Mouse (Mus musculus): ENCODE measurements at regions not wholly inside any gene's neighbourhood (a gene's known extent, or its start where the extent isn't known, plus 50 kb on each side); places are given as distances from the start of the nearest gene placed in this dataset.

- Histone ChIP-seq H3K4me2 (replicated peaks; ENCODE audit: low read depth, low read length) (no peak overlapping the region), H3K9ac (replicated peaks; ENCODE audit: low read depth, low read length) (no peak overlapping the region)
- 86% methylated on average over 7 of the region's 7 CpGs for WGBS
These were observed 444.8 kb downstream of the Basp1 start for GRCm38 (mm10) chr15:24968636-24969317.

DNA sequence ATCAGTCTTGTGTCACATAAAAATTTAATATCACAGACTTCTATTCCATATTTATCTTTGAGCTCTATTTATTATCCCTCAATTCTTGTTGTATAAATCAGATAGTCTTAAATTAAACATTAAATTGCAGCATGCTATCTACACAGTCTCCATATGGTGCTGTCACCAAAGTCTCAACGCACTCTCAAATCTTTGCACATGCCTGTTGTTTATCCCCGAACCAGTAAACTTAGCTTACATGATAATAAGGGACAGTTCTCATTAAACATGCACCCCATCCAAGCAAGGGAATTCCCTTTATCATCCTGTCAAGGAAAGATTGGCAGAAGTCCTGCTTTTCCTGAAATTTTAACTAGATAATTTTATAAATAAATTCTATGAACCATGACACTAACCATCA is 483.8 kb downstream of the Basp1 start:
- Histone ChIP-seq H3K9ac (replicated peaks; ENCODE audit: low read depth, low read length) (no peak overlapping the region), H3K4me1 (ENCODE audit: control insufficient read depth, insufficient read depth, low read length) (no peaks in the 10 kb centered on the region), H3K9me3 (ENCODE audit: control insufficient read depth, low read depth, low read length) (no peaks in the 10 kb centered on the region), H3K36me3 (ENCODE audit: control insufficient read depth, insufficient read depth, low read length) (no peaks in the 10 kb centered on the region), H3K4me2 (replicated peaks; ENCODE audit: low read depth, low read length) (no peak overlapping the region), H3K4me3 (ENCODE audit: low read depth, low read length) (no peak overlapping the region), H3K27me3 (ENCODE audit: control insufficient read depth, insufficient read depth, low read length) (no peaks in the 10 kb centered on the region), H3K27ac (ENCODE audit: low read length) (no peak overlapping the region)
- no peak for ATAC-seq (ENCODE audit: insufficient number of reproducible peaks, insufficient read depth, low FRiP score, low read depth)
- WGBS: 74% methylated on average over 2 of the region's 2 CpGs

More at GRCm38 (mm10) chr15:24968636-24969317, 444.8 kb downstream of the Basp1 start:
- no peaks in the 10 kb centered on the region for H3K9me3 ChIP-seq (ENCODE audit: control insufficient read depth, low read depth, low read length)
- H3K4me3 ChIP-seq (ENCODE audit: low read depth, low read length): no peak overlapping the region
- H3K27ac ChIP-seq (ENCODE audit: low read length): no peak overlapping the region
- no peaks in the 10 kb centered on the region for H3K27me3 ChIP-seq (ENCODE audit: control insufficient read depth, insufficient read depth, low read length)
- no peaks in the 10 kb centered on the region for H3K36me3 ChIP-seq (ENCODE audit: control insufficient read depth, insufficient read depth, low read length)
- no peak for ATAC-seq (ENCODE audit: insufficient number of reproducible peaks, insufficient read depth, low FRiP score, low read depth)
- H3K4me1 ChIP-seq (ENCODE audit: control insufficient read depth, insufficient read depth, low read length): 0 out of 2 replicates have a peak, but pooled peaks cover 5% of the 10 kb centered on the region

- no peak for ATAC-seq (ENCODE audit: insufficient number of reproducible peaks, insufficient read depth, low FRiP score, low read depth)
- no peaks in the 10 kb centered on the region for H3K36me3 ChIP-seq (ENCODE audit: control insufficient read depth, insufficient read depth, low read length)
These were observed 501.7 kb downstream of the Basp1 start for GRCm38 (mm10) chr15:24911866-24912265.

GRCm38 (mm10) chr15:24911466-24911865 is 502.1 kb downstream of the Basp1 start:
- no peaks in the 10 kb centered on the region for H3K4me1 ChIP-seq (ENCODE audit: control insufficient read depth, insufficient read depth, low read length)
- H3K9ac ChIP-seq (replicated peaks; ENCODE audit: low read depth, low read length): no peak overlapping the region
- H3K9me3 ChIP-seq (ENCODE audit: control insufficient read depth, low read depth, low read length): no peaks in the 10 kb centered on the region
- no peak overlapping the region for H3K4me3 ChIP-seq (ENCODE audit: low read depth, low read length)
- no peak for ATAC-seq (ENCODE audit: insufficient number of reproducible peaks, insufficient read depth, low FRiP score, low read depth)
- no peak overlapping the region for H3K27ac ChIP-seq (ENCODE audit: low read length)
- 70% methylated on average over 1 of the region's 1 CpGs for WGBS
- no peaks in the 10 kb centered on the region for H3K27me3 ChIP-seq (ENCODE audit: control insufficient read depth, insufficient read depth, low read length)
- no peaks in the 10 kb centered on the region for H3K36me3 ChIP-seq (ENCODE audit: control insufficient read depth, insufficient read depth, low read length)
- no peak overlapping the region for H3K4me2 ChIP-seq (replicated peaks; ENCODE audit: low read depth, low read length)

More at GRCm38 (mm10) chr15:24911866-24912265, 501.7 kb downstream of the Basp1 start:
- H3K4me3 ChIP-seq (ENCODE audit: low read depth, low read length): no peak overlapping the region
- no peaks in the 10 kb centered on the region for H3K27me3 ChIP-seq (ENCODE audit: control insufficient read depth, insufficient read depth, low read length)
- WGBS: 63% methylated on average over 1 of the region's 1 CpGs
- H3K9ac ChIP-seq (replicated peaks; ENCODE audit: low read depth, low read length): no peak overlapping the region
- H3K9me3 ChIP-seq (ENCODE audit: control insufficient read depth, low read depth, low read length): no peaks in the 10 kb centered on the region
- H3K4me2 ChIP-seq (replicated peaks; ENCODE audit: low read depth, low read length): no peak overlapping the region
- no peak overlapping the region for H3K27ac ChIP-seq (ENCODE audit: low read length)
- no peaks in the 10 kb centered on the region for H3K4me1 ChIP-seq (ENCODE audit: control insufficient read depth, insufficient read depth, low read length)

DNA sequence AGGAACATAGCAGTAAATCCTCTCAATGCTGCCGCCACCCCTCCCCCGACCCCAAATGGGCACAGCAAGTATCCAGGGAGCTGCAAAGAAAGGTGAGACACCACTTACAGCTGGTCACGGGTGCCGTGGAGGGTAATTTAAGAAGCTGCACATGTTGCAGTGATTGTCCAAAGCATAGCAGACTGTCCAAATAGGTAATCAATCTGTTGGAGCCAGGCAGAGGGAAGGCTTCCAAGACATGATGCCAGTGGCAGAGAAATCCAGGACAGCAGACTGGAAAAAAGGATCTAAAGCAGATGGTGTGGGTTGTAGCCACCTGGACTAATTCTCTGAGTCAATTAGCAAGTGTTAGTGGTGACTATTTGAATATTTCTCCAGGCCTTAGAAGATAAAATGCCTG is 506.6 kb downstream of the Basp1 start:
- no peak for ATAC-seq (ENCODE audit: insufficient number of reproducible peaks, insufficient read depth, low FRiP score, low read depth)
- Histone ChIP-seq H3K27me3 (ENCODE audit: control insufficient read depth, insufficient read depth, low read length) (no peaks in the 10 kb centered on the region), H3K4me2 (replicated peaks; ENCODE audit: low read depth, low read length) (no peak overlapping the region), H3K9ac (replicated peaks; ENCODE audit: low read depth, low read length) (no peak overlapping the region), H3K36me3 (ENCODE audit: control insufficient read depth, insufficient read depth, low read length) (no peaks in the 10 kb centered on the region), H3K9me3 (ENCODE audit: control insufficient read depth, low read depth, low read length) (no peaks in the 10 kb centered on the region), H3K4me3 (ENCODE audit: low read depth, low read length) (no peak overlapping the region), H3K27ac (ENCODE audit: low read length) (no peak overlapping the region), H3K4me1 (ENCODE audit: control insufficient read depth, insufficient read depth, low read length) (no peaks in the 10 kb centered on the region)
- 58% methylated on average over 4 of the region's 4 CpGs for WGBS

GRCm38 (mm10) chr15:24878846-24879245 is 534.7 kb downstream of the Basp1 start:
- WGBS: 76% methylated on average over 1 of the region's 1 CpGs
- no peak overlapping the region for H3K9ac ChIP-seq (replicated peaks; ENCODE audit: low read depth, low read length)
- no peaks in the 10 kb centered on the region for H3K27me3 ChIP-seq (ENCODE audit: control insufficient read depth, insufficient read depth, low read length)
- H3K27ac ChIP-seq (ENCODE audit: low read length): no peak overlapping the region
- H3K4me1 ChIP-seq (ENCODE audit: control insufficient read depth, insufficient read depth, low read length): no peaks in the 10 kb centered on the region
- no peak overlapping the region for H3K4me2 ChIP-seq (replicated peaks; ENCODE audit: low read depth, low read length)
- no peaks in the 10 kb centered on the region for H3K9me3 ChIP-seq (ENCODE audit: control insufficient read depth, low read depth, low read length)
- ATAC-seq (ENCODE audit: insufficient number of reproducible peaks, insufficient read depth, low FRiP score, low read depth): no peak
- H3K4me3 ChIP-seq (ENCODE audit: low read depth, low read length): no peak overlapping the region
- no peaks in the 10 kb centered on the region for H3K36me3 ChIP-seq (ENCODE audit: control insufficient read depth, insufficient read depth, low read length)

DNA sequence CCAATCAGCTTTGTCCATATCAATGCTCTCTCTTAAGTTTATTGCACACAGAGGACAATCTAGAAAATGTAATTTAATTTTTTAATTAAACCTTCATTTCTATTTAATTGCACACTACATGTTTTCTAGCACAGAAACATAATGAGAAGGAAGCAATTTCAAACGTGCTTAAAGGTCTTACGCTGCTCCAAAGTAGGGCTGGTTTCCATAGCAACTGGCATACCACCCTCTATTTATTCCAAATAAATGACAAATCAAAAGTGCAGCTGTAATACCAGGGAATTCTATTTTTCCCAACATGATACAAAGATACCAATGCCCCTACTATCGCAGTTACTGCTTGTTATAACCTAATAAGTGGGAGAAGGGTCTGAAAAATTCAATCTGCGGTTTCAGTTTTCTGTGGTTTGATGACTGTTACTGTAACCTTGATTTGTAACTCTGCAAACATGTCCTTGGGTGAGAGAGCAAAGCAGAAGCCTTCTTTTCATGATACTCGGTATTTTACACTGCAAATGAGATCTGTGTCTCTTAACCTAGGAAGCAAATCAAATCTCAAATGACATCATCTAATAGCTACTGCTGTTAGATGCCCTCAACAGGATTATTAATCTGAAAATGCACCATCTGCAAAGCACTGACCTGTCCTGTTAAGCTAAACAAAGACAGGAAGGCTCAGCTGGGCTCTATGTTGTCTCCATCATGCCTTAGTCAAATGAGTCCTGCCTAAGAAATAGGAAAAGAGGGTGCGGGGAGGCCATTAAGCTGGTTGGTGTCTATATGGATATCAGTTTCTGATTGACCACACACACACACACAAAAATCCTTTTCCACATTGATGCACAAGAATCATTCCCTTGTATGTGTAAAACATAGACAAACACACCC is 535.6 kb downstream of the Basp1 start:
- ATAC-seq (ENCODE audit: insufficient number of reproducible peaks, insufficient read depth, low FRiP score, low read depth): no peak
- Histone ChIP-seq H3K27ac (ENCODE audit: low read length) (no peak overlapping the region), H3K4me1 (ENCODE audit: control insufficient read depth, insufficient read depth, low read length) (no peaks in the 10 kb centered on the region), H3K4me2 (replicated peaks; ENCODE audit: low read depth, low read length) (no peak overlapping the region), H3K4me3 (ENCODE audit: low read depth, low read length) (no peak overlapping the region), H3K36me3 (ENCODE audit: control insufficient read depth, insufficient read depth, low read length) (no peaks in the 10 kb centered on the region), H3K27me3 (ENCODE audit: control insufficient read depth, insufficient read depth, low read length) (no peaks in the 10 kb centered on the region), H3K9ac (replicated peaks; ENCODE audit: low read depth, low read length) (no peak overlapping the region), H3K9me3 (ENCODE audit: control insufficient read depth, low read depth, low read length) (no peaks in the 10 kb centered on the region)
- WGBS: 56% methylated on average over 6 of the region's 6 CpGs

- Histone ChIP-seq H3K36me3 (ENCODE audit: control insufficient read depth, insufficient read depth, low read length) (no peaks in the 10 kb centered on the region), H3K9me3 (ENCODE audit: control insufficient read depth, low read depth, low read length) (no peaks in the 10 kb centered on the region), H3K9ac (replicated peaks; ENCODE audit: low read depth, low read length) (no peak overlapping the region), H3K27me3 (ENCODE audit: control insufficient read depth, insufficient read depth, low read length) (no peaks in the 10 kb centered on the region), H3K4me3 (ENCODE audit: low read depth, low read length) (no peak overlapping the region), H3K27ac (ENCODE audit: low read length) (no peak overlapping the region), H3K4me2 (replicated peaks; ENCODE audit: low read depth, low read length) (no peak overlapping the region), H3K4me1 (ENCODE audit: control insufficient read depth, insufficient read depth, low read length) (no peaks in the 10 kb centered on the region)
- no peak for ATAC-seq (ENCODE audit: insufficient number of reproducible peaks, insufficient read depth, low FRiP score, low read depth)
- 82% methylated on average over 5 of the region's 5 CpGs for WGBS
These were observed 537.3 kb downstream of the Basp1 start for GRCm38 (mm10) chr15:24876157-24876731.

Data from stomach, embryonic 14.5 days (tissue).